Mouse (Mus musculus) liver, embryonic 13.5 days (tissue): ENCODE measurements around the gene Adgrg1. TPM values are rescaled to one million over a fixed set of nuclear protein-coding genes. Genes with fewer than 3 reads are reported as not detected.
"Not testable (repeated sequence)": the region's sequence is repeated elsewhere in the genome, so short reads cannot be mapped to it uniquely, and the experiment has no call there.

Experiments used
- ATAC-seq: fragments of 200-750 bp; cut with Nextera tagmentation; 2 replicates; pipeline ENCODE4 v1.8.0; 2017; ENCODE audit warnings: low read depth, mild to moderate bottlenecking, moderate number of reproducible peaks, moderate library complexity
- DNase-seq: peaks from one replicate; pipeline ENCODE4 v3.0.0; 2022
- H3K27ac ChIP-seq: fragments of 300-500 bp; sonication (generic); 2 replicates; pipeline ENCODE4 v1.5.1; 2015; ENCODE audit warnings: moderate library complexity, mild to moderate bottlenecking, inconsistent platforms
- H3K27me3 ChIP-seq: fragments of 300-500 bp; sonication (generic); 2 replicates; pipeline ENCODE4 v1.6.1; 2015; ENCODE audit warnings: mild to moderate bottlenecking, inconsistent platforms
- H3K36me3 ChIP-seq: fragments of 300-500 bp; sonication (generic); 2 replicates; pipeline ENCODE4 v1.6.1; 2015; ENCODE audit warnings: mild to moderate bottlenecking, inconsistent platforms
- H3K4me1 ChIP-seq: fragments of 300-500 bp; sonication (generic); replicated peaks from 2 replicates; pipeline ENCODE4 v1.6.1; 2015; ENCODE audit warnings: inconsistent platforms
- H3K4me2 ChIP-seq: fragments of 300-500 bp; sonication (generic); 2 replicates; pipeline ENCODE4 v1.6.1; 2015; ENCODE audit warnings: inconsistent platforms, mild to moderate bottlenecking, moderate library complexity
- H3K4me3 ChIP-seq: fragments of 300-500 bp; sonication (generic); replicated peaks from 2 replicates; pipeline ENCODE4 v1.5.1; 2015; ENCODE audit warnings: mild to moderate bottlenecking, inconsistent platforms
- H3K9ac ChIP-seq: fragments of 300-500 bp; sonication (generic); 2 replicates; pipeline ENCODE4 v1.6.1; 2015; ENCODE audit warnings: mild to moderate bottlenecking, inconsistent platforms
- H3K9me3 ChIP-seq: fragments of 300-500 bp; sonication (generic); replicated peaks from 2 replicates; pipeline ENCODE4 v1.6.1; 2016; ENCODE audit warnings: inconsistent platforms
- WGBS: fragments of 180-500 bp; shearing (Covaris S2); methylation state at CpG from one replicate; pipeline ENCODE4 v1.1.7; 2015; ENCODE audit not compliant: insufficient replicate concordance; 5-methylcytosine and 5-hydroxymethylcytosine counted together
- polyA plus RNA-seq: library from polyadenylated mRNA; unstranded; fragments of >200 nt; fragmentation: Nextera tagmentation; extraction: Ambion mirVana; gene quantifications from 2 replicates; pipeline ENCODE4 v1.2.1, GENCODE M21; 2015

Adgrg1 gene
- polyA plus RNA-seq, 1 experiment from 2014 or later, result 42.7 TPM

DNA sequence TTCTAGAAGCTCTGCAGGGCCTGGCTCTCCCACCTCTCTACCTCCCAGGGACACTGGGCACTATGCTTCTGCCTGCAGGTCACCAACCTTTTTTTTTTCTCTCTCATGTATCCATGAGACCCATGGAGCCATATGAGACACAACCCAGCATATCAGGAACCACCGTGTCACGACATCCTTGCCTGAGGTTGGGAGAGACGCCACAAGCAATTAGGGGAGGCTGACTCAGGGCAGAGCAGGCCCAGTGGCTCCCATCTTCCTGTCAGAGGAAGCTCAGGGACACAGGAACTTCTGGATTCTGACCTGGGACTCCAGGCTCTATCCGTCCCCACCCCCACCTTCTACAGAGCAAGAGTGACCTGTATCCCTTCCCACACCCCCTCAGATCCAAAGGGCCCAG lies 41.3 kb downstream of the Adgrg1 start:
- Histone ChIP-seq H3K36me3 (peaks cover 51% of the 10 kb centered on the region), H3K27ac (no peak overlapping the region; the same call in 1 of the 2 replicates), H3K27me3 (no peaks in the 10 kb centered on the region), H3K9me3 (no peaks in the 10 kb centered on the region), H3K4me2 (no peak overlapping the region), H3K4me1 (peaks cover 32% of the 10 kb centered on the region), H3K4me3 (no peak overlapping the region), H3K9ac (no peak overlapping the region)
- ATAC-seq (no peak), DNase-seq (no peak)
- WGBS, result 50% methylated on average over 4 of the region's 4 CpGs

DNA sequence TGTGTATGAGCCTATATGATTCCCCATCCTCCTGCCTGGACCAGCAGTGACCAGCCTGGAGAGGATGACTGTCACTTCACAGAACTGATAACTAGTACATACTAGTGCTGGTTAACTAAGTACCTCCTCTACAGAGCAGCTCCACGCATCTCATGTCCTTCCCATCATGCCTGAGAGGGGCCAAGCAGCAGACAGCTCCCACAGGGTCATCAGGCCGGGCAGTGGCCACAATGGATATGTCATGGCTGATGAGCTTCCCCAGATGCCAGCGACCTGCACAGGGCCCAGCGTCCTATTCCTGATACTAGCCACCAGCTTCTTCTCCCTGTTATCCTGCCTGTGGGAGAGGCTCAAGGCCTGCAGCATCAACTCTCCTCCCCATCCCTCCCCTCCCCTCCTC lies 42.1 kb downstream of the Adgrg1 start:
- Histone ChIP-seq H3K36me3 (peaks cover 43% of the 10 kb centered on the region), H3K27me3 (no peaks in the 10 kb centered on the region), H3K27ac (no peak overlapping the region), H3K4me2 (no peak overlapping the region), H3K9me3 (no peaks in the 10 kb centered on the region), H3K4me1 (peaks cover 31% of the 10 kb centered on the region), H3K4me3 (no peak overlapping the region), H3K9ac (no peak overlapping the region)
- no peak for ATAC-seq
- 41% methylated on average over 4 of the region's 4 CpGs for WGBS
- no peak for DNase-seq

DNA sequence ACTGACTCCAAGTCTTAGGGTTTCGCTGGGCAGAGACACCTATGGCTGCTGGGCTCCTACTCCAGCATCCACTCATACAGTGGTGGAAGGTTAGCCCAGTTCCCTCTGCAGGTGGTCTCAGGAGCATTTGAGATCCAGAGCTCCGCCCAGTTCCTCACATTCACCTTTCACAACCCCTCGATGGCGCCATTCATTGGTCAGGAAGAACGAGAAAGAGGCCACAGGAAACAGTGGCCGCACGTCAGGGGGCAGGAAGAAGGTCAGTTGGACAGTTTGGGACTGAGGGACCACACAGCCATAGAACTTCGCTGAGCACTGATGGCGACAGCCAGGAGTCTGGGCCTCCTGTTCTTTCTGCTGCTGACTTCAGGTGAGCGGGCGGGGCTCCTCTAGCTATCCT lies 42.9 kb downstream of the Adgrg1 start, which contains the start of gene Adgrg3:
Gene Adgrg3, plus strand, starts transcription at position 242 of the 400 bp plus-strand sequence.
- H3K4me1 ChIP-seq, result peaks cover 28% of the 10 kb centered on the region
- no peak within 1 kb of the TSS for H3K9ac ChIP-seq
- peaks cover 35% of the 10 kb centered on the region for H3K36me3 ChIP-seq
- DNase-seq, result no peak
- WGBS, result 34% methylated on average over 11 of the region's 11 CpGs
- no peaks in the 10 kb centered on the region for H3K27me3 ChIP-seq
- no peaks in the 10 kb centered on the region for H3K9me3 ChIP-seq
- no peak within 1 kb of the TSS for H3K27ac ChIP-seq
- H3K4me3 ChIP-seq, result peak within 1 kb of the TSS; percentile 9; the same call in 1 of the 2 replicates
- no peak for ATAC-seq
- no peak within 1 kb of the TSS for H3K4me2 ChIP-seq

DNA sequence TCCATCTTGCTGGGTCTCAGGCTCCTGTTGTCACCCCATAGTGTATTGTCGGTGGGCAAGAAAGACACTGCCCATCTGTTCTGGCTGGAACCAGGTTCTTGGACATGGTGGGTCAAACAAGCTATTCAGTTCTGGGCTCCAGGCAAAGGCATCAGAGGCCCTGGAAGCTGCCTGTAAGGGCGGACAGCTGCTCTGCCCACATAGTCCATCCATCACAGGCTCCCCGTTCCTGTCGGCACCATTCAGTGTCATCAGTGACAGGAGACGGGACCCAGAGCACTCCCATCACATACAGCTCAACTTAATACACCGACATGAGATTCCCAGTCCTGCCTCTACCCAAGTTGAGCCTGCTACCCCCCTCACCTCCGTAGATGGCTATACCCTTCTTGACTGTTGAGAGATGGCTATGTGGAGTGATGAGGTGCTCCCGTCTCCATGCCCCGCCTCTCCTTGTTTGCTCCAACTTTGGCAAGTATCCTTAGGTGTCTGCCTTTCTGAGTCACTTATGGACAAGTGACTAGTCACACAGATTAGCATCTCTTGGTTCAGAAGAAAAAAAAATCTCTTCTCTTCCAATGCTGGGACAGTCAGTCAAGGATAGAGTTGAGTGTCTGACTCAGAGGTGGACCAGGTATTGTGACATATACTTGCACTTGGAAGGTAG lies 43.6 kb downstream of the Adgrg1 start:
- Histone ChIP-seq H3K4me3 (peak overlapping the region; percentile 9; the same call in 1 of the 2 replicates), H3K4me2 (no peak overlapping the region)

DNA sequence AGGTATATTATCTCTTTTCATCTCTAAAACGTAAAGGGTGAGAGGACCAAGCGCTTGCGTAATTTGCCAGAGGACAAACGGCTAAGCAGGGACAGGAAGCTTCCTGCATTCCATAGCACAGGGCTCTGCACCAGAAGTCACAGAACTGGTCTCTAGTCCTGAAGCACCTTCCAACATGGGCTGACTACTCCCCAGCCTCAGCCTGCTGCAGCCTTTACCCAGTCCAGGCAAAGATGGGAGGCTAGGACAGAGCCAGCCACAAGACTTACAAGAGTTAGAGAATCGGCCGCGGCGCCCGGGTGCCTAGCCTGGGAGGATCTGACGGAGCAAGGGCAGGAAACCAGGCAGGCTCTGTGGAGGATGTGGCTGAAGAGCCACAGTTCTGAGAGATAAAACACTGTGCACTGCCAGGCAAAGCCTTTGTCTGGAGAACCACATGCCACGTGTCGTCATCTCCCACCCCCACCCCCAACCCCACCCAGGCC lies 45.8 kb downstream of the Adgrg1 start:
- peak; percentile 64 for ATAC-seq
- 0 out of 2 replicates have a peak overlapping the region, but pooled peaks have one; percentile 9 for H3K4me3 ChIP-seq
- WGBS, result 7% methylated on average over 12 of the region's 12 CpGs

More for the DNA sequence above, 43.6 kb downstream of the Adgrg1 start:
- 66% methylated on average over 9 of the region's 9 CpGs for WGBS
- no peak overlapping the region for H3K27ac ChIP-seq
- H3K36me3 ChIP-seq, result peaks cover 29% of the 10 kb centered on the region
- H3K9ac ChIP-seq, result no peak overlapping the region
- H3K4me1 ChIP-seq, result peaks cover 29% of the 10 kb centered on the region
- no peaks in the 10 kb centered on the region for H3K9me3 ChIP-seq
- ATAC-seq, result no peak
- no peaks in the 10 kb centered on the region for H3K27me3 ChIP-seq
- DNase-seq, result no peak

DNA sequence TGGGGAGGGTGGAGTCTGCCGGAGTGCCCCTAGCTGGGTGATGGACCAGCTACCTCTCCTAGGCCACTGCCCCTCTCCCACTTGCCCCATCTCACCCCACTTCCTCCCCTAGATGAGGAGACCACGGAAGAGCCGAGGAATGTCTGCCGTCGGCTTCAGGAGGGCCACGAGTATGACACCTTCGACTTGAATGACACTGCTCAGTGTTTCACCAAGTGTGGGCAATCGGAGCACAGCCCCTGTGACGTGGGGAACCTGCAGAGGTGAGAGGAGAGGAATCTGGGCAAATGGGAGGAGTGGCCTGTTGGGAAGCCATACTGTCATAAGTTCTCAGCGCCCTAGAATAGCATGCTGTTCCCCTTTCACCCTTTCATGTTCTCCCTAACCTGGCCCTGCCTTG lies 46.3 kb downstream of the Adgrg1 start:
- no peaks in the 10 kb centered on the region for H3K27me3 ChIP-seq
- peaks cover 26% of the 10 kb centered on the region for H3K4me1 ChIP-seq
- H3K9ac ChIP-seq, result no peak overlapping the region
- H3K9me3 ChIP-seq, result no peaks in the 10 kb centered on the region; the same call in 1 of the 2 replicates
- H3K27ac ChIP-seq, result peak overlapping the region; percentile 75; the same call in 1 of the 2 replicates
- DNase-seq, result no peak
- peaks cover 1% of the 10 kb centered on the region; the same call in 1 of the 2 replicates for H3K36me3 ChIP-seq
- 19% methylated on average over 10 of the region's 10 CpGs for WGBS
- 0 out of 2 replicates have a peak overlapping the region, but pooled peaks have one; percentile 9 for H3K4me3 ChIP-seq
- H3K4me2 ChIP-seq, result peak overlapping the region; percentile 36
- no peak for ATAC-seq

More for the DNA sequence above, 45.8 kb downstream of the Adgrg1 start:
- Histone ChIP-seq H3K36me3 (peaks cover 6% of the 10 kb centered on the region; the same call in 1 of the 2 replicates), H3K4me1 (peaks cover 29% of the 10 kb centered on the region), H3K27ac (peak overlapping the region; percentile 75), H3K9ac (no peak overlapping the region), H3K27me3 (no peaks in the 10 kb centered on the region), H3K4me2 (peak overlapping the region; percentile 36), H3K9me3 (no peaks in the 10 kb centered on the region)
- no peak for DNase-seq

DNA sequence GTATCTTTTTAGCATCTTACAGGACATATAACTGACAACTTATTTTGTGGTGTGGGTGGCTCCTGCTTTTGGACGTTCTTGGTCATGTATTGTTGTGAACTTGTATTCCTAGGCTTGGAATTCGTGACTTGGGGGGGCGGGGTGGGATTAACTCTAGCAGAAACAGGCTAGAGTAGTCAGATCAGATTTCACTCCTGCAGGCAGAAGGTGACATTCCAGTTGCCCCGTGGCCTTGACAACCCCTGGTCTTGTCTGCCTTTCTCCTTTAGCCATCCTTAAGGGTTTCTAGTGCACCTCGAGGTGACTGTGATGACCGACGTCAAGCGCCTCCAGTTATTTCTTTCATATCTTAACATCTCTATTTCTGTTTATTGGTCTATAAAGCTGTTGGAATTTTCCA lies 48.6 kb downstream of the Adgrg1 start:
- Histone ChIP-seq H3K36me3 (no peaks in the 10 kb centered on the region), H3K4me2 (no peak overlapping the region), H3K27me3 (no peaks in the 10 kb centered on the region), H3K4me3 (no peak overlapping the region), H3K9ac (no peak overlapping the region), H3K9me3 (no peaks in the 10 kb centered on the region; the same call in 1 of the 2 replicates), H3K27ac (no peak overlapping the region), H3K4me1 (peaks cover 13% of the 10 kb centered on the region)
- WGBS, result 41% methylated on average over 8 of the region's 8 CpGs
- DNase-seq (no peak), ATAC-seq (no peak)

DNA sequence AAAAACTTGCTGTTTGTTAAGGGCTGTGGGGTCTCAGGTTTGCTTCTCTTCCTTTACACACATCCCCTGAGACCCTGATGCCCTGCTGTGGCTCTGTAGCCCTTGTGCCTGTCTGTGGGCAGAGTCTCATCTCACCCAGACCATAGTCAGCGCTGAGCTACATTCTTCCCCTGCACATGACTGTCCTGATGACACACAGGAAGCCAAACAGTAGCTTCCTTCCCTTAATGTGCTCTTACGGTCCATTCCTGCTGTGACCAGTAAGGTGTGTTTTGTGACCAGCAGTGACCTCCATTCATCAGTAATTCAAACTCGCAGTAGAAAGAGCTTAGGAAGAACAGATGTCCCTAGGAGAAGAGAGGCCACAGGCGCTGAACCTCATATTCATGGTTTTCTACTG lies 49.8 kb downstream of the Adgrg1 start:
- Histone ChIP-seq H3K9me3 (no peaks in the 10 kb centered on the region; the same call in 1 of the 2 replicates), H3K4me1 (peaks cover 13% of the 10 kb centered on the region), H3K36me3 (no peaks in the 10 kb centered on the region), H3K27ac (no peak overlapping the region), H3K9ac (no peak overlapping the region), H3K27me3 (no peaks in the 10 kb centered on the region), H3K4me2 (no peak overlapping the region), H3K4me3 (no peak overlapping the region)
- ATAC-seq (no peak), DNase-seq (no peak)
- 57% methylated on average over 4 of the region's 4 CpGs for WGBS

DNA sequence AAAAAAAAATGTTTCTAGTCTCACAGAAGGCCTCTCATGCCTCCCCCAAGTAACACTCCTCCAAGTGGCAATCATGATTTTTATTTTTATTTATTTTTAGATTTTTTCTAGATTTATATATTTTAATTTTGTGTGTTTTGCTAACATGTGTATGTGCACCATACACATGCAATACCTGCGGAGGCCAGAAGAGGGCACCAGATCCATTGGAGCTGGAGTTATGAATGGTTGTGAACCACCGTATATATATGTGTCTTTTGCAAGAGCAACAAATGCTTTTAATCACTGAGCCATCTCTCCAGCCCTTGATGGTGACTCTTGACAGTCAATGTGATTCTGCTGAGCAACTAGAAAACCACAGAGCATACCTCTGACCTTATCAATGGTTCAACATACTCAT lies 50.9 kb downstream of the Adgrg1 start:
- no peak overlapping the region for H3K4me2 ChIP-seq
- no peaks in the 10 kb centered on the region; the same call in 1 of the 2 replicates for H3K9me3 ChIP-seq
- no peak overlapping the region for H3K9ac ChIP-seq
- DNase-seq, result peak; percentile 28
- no peaks in the 10 kb centered on the region for H3K27me3 ChIP-seq
- no peaks in the 10 kb centered on the region for H3K36me3 ChIP-seq
- 65% methylated on average over 2 of the region's 2 CpGs for WGBS
- H3K27ac ChIP-seq, result no peak overlapping the region
- H3K4me1 ChIP-seq, result peaks cover 11% of the 10 kb centered on the region
- ATAC-seq, result no peak
- H3K4me3 ChIP-seq, result no peak overlapping the region

DNA sequence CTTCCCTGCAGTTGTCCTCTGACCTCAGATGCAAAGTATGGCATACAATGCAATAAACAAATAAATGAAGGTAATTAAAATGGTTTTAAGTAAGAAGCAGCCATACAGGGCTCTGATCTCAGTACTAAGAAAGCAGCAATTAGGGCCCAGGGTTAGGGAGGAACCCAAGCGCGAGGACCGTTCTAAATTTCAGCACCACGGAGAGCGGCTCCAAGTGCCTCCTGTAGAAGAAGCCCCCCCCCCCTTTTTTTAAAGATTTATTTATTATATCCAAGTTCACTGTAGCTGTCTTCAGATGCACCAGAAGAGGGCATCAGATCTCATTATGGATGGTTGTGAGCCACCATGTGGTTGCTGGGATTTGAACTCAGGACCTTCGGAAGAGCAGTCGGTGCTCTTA lies 53.8 kb downstream of the Adgrg1 start:
- not testable (repeated sequence) for H3K27ac ChIP-seq, H3K4me3 ChIP-seq, ATAC-seq, H3K36me3 ChIP-seq, H3K9ac ChIP-seq, H3K4me2 ChIP-seq, H3K4me1 ChIP-seq, DNase-seq, H3K27me3 ChIP-seq, H3K9me3 ChIP-seq
- 75% methylated on average over 7 of the region's 7 CpGs for WGBS

DNA sequence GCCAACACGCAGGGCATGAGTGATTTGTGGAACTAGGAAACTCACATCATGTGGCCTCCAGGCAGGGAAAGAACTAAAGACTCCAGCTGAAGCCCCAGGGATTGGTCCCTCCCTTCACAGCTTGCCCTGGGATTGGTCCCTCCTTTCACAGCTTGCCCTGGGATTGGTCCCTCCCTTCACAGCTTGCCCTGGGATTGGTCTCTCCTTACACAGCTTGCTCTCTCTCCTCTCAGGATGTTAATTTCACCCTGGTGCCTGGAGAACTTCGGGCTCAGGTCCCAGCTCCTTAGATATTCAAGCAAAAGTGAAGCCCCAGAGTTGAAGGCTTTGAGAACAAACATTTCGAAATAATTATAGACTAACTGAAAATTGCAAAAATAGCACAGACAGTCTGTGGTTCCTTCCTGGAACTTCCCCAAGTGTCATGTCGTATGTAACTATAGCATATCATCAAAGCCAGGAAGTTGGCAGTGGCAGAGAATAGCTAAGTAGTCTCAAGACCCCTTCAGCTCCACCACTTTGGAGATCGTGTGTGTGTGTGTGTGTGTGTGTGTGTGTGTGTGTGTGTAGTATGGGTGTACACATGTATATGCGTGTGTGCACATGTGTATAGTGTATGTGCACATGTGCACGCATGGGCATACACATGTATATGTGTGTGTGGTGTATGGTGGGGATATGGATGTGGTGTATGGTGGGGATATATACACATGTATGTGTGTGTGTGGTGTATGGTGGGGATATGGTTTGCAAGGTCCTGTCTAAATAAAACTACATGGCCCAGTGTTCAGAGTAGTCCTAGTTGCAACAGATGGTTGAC lies 62.8 kb downstream of the Adgrg1 start:
- no peaks in the 10 kb centered on the region for H3K36me3 ChIP-seq
- DNase-seq, result no peak
- no peak overlapping the region for H3K4me3 ChIP-seq
- no peaks in the 10 kb centered on the region for H3K27me3 ChIP-seq
- ATAC-seq, result 0 out of 2 replicates have a peak, but pooled peaks have one; percentile 43
- WGBS, result 44% methylated on average over 7 of the region's 7 CpGs
- no peak overlapping the region for H3K4me2 ChIP-seq
- no peaks in the 10 kb centered on the region for H3K9me3 ChIP-seq
- no peak overlapping the region for H3K27ac ChIP-seq
- no peak overlapping the region for H3K9ac ChIP-seq
- H3K4me1 ChIP-seq, result no peaks in the 10 kb centered on the region; the same call in 1 of the 2 replicates
